Mouse (Mus musculus) ZHBTc4 (cell line): ENCODE measurements at regions not wholly inside any gene's neighbourhood (a gene's known extent, or its start where the extent isn't known, plus 50 kb on each side); places are given as distances from the start of the nearest gene placed in this dataset.

ENCODE experiments used
- DNase-seq: peaks from one replicate; pipeline ENCODE4 v3.0.0-alpha.2; 2011; ENCODE audit warnings: low read depth, low spot score

DNA sequence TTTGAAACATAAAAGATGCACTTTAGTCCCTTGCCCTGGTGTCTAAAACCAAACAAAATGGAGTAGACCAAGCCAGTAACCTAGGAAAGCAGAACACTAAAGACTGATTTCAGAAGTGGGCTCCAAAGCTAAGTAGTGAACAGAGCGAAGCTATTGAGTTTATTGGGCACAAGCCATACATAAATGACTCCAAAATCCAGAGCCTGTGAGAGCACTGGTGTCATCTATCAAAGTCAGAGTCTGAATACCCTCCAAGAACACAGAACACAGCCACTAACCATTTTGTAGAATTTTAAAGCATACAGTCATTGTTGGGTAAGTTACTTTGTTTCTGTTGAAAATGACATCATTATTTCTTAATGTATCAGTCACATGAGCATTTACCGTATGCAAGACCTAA is 175.0 kb upstream of the Lrig3 start:
- no peak for DNase-seq

DNA sequence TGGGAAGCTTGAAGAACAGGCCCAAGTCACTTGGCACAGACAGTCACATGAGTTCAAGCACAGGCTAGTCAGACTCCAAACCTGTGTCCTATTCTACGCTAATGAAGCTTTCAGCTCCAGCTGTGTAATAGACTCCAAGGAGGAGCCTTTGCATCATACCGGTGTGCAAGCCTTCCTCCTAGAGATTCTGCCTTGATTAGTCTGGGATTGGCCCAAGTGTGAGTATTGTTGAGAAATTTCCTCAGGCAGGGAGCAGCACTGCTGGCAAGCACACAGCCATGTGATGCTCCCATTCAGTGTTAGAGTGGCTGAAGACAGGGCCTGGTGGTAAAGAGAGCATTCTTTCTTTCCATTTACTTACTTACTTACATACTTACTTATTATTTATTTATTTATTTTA is 171.5 kb upstream of the Lrig3 start:
- no peak for DNase-seq

DNA sequence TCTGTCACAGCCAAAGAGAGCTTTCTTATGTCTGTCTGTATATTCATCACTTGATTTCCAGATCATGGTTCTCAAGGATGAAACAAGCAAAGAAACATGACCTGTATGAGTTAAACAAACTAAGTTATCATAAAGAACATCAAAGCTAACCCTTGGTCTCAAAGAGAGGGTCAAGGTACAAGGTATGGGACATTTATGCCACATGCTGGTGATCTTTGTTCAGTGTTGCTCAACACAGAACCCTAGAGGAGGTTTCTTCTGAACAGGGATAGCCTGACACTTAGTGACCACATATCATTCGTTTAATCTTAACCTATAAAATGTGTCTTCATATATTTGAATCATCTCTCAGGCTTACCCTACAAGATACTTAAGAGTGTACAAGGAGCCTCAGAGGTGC is 170.6 kb upstream of the Lrig3 start:
- DNase-seq = no peak

DNA sequence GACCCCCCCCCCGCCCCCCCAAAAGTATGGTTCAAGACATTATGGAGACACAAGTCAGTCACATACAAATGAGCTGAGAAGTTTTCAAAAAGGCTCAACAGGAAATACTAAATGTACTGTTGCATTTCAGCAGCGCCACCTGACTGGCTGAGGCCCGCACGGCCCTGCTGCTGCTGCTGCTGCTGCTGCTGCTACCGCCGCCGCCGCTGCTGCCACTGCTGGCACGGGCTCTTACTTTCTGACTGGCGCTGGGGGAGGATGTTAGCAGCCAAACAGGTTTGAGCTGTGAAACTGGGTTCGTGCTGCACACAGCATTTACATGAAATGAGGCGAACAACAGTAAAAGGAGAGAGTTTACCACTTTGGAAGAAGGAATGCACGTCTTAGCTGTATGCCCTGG is 167.3 kb upstream of the Lrig3 start:
- peak; percentile 47 for DNase-seq

DNA sequence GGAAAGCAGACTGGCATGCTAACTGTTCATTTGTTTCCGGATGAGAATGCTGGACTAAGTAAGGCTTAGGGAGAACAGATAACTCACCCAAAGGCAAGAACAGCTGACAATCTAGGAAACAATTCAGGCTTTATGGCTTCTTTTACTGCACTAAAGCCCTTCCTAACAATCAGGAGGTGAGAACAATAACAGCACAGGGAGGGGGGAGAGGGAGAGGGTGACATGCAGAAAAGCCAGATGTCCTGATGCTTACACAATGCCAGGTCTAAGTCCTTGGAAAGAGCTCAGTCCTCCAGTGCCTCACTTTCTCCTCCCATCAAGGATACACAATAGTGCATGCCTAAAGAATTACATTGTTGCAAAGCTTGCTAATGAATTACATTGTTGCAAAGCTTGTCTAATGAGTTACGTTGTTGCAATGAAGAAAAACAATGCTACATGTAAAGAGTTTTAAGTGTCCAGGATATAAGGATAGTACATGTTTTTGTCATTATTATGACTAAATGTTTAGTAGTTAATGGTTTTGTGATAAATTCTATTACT is 165.3 kb upstream of the Lrig3 start:
- DNase-seq = peak; percentile 88

DNA sequence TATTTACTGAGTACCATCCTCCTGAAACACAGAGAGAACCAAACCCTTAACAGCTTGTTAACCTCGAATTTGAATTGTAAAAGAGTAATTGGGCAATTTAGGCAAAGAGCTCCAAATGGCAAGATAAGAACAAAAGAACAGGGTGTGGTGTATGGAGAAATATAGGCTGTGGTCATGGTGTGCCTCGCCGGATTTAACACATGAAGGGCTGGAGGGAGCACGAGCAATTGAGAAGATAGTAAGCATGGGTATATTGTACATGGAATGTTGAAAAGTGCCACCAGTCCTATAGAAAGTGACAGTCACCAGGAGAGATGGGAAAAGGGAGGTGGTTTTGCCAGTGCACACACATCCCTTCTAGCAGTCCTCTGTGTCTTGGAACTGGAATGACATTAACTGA is 164.5 kb upstream of the Lrig3 start:
- peak; percentile 64 for DNase-seq

DNA sequence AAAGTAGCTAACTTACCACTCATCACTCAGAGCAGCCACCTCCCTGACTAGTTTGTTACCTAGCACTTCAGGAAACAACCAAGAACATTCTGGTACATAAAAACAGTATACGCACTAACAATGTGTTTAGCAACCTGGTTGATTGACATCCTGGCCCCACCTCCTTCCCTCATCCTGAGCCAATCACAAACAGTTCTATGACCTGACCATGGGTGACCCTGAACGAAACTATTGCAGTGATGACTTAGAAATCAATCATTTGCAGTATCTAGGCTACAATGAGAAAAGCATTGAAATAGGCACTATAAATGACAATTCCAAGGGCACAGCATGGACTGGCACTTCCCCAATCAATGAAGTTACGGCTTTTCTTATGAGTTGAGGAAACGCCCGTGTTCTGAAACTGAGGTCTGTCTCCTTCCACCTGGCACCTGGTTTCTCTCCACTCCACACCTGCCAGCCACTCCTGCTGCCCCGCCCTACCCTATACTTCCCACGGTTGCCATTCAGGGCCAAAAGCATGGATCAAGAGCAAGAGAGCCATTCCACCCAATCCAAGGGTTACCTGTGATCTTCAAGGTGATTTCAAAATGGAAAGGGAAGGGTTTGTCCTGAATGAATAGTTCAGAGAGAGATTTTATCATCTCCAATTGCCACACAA is 162.9 kb upstream of the Lrig3 start:
- DNase-seq = peak; percentile 27

DNA sequence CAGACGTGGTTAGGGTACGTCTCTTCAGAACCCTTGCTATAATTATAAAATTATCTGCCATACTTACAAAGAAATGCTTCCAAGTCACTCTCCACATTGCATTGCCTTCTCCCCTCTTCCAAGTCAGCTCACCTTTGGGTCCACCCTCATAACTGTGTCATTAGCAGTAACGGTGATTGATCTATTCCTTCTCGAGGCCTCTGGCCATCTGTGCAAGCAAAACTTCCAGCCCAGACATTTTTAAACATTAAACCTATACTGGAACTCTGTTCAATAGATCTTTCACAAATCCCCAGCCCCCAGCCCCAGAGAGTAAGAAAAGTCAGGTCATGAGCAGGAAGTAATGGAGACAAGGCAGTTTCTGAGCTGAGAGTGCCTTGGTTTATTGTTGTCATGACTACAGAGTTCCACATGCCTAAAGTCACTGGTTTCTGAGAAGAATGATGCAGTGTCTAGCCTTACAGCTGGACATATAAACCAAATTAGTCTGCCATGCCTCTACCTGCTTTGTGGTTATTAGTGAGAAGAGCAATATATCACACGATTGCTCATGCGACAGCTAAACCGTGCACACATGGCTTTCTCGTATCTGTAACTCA is 156.1 kb upstream of the Lrig3 start:
- no peak for DNase-seq

DNA sequence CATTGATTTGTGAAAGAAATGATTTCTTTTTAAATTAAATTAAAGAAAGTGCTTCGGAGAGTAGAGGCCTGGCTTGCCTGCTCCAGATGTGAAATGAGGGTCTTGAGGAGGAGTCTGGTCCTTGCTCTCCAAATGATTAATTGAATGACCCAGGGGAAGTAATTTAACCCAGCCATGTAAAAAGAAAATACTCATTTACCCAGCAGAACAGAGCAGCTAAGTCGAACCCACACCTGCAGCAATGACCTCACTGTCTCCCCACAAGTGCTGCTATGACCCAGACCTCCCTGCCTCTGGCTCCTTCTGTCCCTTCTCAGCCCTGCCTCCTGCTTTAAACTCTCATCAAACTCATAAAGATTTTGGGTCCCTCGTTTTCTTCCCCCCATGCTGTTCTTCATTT is 155.4 kb upstream of the Lrig3 start:
- DNase-seq = no peak

DNA sequence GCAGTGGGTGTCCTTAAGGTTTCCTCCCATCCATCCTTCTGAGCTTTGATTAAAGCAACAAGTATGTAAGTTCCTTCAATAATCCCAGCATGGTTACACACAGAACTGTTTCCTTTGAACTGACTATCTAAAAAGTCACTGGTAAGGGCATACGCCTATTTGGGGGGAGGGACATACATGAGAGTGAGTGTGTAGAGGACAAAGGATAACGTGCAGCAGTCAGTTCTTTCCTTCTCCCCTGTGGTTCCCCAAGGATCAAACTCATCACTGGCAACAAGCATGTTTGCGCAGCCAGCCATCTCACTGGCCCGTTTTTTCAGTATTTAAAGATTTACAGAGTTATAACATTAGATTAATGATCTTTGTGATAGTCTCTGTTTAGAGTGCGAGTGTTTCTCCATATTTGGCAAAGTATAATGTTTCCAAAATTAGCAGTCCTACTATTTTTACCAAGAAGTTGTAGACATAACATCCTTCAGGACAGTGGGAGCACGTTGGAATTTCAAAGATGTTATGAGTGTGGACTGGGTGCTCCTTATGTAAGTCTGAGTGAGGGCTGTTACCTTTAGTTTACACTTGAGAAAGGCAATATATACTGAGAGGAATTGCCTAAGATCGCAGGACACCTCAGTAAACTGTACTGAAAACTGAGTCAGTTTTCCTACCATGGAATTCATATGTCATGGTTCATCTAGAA is 151.6 kb upstream of the Lrig3 start:
- no peak for DNase-seq

DNA sequence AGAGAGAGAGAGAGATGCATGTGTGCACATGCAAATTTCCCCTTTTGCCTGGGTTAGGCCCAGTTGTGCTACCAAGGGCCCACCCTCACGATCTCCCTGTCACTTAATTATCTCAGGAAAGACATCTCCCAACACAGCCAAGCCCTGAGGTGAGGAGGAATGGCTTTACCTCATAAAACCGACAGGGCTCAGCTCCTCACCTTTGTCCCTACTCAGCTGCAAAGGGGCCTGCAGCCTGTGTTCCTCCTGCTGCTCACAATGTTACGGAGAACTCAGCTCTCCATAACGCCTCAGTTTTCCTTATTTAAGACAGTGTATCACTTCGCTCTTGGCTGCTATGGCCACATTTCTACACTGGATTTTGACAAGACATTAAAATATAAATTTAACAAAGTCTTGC is 133.8 kb upstream of the Lrig3 start:
- DNase-seq = no peak

DNA sequence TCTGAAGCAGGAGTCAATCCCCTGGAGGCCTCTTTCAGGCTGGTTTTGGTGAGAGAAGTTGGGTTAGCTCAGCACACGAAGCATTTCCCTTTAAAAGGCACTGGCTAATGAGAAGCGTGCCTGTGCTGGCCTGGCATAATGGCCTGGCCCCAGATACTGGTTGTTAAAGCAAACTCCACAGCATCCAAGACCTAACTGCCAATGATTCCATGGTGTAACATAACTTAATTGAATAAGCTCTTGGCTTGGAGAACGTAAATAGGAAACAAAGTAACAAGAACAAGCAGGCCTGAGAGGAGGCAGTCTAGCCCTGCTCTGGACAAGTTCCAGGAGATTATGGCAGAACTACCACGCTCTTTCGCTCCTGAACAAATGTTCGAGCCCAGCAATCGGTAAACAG is 133.2 kb upstream of the Lrig3 start:
- DNase-seq = no peak

DNA sequence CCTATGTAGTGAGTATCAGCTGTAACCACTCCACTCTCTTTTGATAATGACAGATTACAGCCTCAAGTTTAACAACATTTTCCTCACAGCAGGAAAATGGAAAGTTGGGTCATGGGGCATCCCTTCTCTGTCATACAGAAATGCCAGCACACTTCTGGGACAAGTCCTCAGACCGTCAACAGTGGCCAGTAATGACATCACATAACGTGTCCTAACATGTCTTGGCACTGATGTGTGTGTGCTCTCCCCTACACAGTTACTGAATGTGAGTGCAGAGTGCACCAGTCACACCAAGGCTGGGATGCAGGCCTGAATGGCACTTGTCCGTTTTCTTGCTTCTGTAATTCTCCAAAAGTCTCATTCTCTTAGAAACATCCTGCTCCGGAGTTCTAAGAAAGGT is 132.0 kb upstream of the Lrig3 start:
- no peak for DNase-seq

DNA sequence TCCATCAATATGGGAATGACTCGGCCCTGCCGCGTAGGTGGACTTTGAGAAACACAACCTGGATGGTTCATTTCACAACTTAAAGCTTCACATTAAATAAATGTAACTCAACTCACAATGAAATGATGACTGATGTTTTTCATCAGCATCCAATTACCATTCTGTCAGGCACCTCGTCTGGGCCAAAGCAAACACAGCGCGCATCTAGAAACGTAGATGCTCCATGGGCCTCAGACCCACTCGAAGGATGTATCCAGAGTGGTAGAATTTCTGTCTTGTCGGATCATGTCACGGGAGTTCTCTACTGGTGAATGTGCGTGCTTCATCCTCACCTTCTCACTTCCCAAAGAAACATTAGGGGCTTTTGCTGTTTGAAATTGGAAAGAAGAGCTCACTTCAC is 127.0 kb upstream of the Lrig3 start:
- DNase-seq = no peak

DNA sequence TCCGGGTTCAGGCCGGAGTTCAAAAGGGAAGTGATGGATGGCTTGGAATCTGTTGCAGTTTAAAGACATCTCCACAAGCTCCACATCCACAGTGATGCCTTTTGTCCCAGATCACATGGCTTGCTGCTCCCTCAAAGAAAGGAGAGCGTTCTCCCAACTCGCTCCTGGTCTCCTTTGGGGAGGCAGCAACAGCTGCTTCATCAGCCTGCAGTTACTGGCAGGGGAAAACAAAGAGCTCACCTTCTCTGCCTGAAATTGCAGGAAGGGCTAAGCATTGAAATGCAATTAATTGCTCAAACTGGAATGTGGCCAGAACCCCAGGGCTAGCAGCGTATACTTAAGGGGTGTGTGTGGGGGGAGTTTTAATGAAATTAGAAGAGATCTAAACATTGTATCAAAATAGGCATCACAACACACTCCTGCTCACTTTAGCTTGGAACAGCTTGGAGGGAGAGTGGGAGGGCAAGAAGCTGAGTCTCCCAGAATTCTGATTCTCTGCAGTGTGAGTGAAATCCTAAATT is 126.3 kb upstream of the Lrig3 start:
- peak; percentile 63 for DNase-seq

DNA sequence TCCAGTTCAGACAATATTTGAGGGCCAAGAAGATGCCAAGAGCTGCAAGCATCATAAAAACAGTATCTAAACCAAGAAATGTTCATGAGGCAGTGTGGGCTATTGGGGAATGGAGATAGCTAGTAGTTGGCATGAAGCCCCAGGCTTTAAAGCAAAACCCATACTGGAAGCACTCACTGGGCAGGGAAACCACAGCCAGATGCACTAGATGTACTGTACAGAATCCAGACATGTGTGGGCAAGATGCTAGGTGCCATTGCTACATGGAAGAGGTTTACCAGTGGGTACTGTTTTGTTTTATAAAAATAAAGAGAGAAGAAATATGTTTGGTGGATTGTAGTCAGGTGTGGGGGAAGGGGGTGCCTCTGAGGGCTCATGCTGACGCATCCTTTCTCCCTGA is 125.6 kb upstream of the Lrig3 start:
- no peak for DNase-seq

DNA sequence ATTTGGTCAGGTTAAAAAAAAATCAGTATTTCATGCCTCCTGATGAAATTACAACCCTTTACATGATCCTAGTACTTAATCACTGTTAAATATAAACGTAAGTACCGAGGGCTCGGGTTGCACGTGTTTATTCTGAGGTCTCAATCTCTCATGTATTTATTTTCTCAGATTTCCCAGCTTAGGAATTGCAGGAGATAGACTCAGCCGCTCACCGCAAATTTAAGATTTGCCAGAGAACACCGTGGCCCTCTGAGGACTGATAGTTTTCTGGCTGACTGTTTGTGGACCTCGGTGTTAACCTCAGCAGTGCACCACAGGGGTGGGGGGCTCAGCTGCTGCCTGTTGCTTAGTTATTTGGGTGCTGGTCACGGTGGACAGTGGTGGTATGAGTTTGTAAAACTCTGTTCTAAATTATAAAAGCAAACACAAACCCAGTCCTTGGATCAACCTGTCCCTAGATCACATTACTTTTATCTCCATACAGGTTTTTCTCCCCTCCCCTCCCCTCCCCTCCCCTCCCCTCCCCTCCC is 121.6 kb upstream of the Lrig3 start:
- DNase-seq = no peak

DNA sequence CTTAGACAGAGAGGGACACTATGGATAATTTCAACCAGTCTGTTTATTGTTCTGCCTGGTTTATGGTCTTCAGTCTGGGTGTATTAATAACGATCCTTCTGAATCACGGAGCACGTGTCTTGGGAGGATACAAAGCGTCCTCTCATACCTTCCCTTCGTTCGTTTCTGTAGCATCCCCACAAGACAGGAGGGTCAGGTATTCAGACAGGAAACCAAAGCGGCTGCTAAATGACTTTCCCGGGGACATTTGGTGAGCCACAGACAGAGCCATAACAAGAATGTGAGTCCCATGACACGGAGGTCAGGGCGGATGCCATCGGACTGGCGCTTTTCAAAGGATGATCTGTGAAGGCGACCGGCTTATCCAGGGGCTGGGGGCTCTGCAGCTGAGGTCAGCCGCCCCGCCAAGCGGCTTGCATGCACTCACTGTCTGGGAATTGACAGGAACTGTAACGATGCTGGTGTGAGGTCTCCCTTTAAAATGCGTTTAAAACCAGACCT is 120.9 kb upstream of the Lrig3 start:
- DNase-seq = peak; percentile 43

DNA sequence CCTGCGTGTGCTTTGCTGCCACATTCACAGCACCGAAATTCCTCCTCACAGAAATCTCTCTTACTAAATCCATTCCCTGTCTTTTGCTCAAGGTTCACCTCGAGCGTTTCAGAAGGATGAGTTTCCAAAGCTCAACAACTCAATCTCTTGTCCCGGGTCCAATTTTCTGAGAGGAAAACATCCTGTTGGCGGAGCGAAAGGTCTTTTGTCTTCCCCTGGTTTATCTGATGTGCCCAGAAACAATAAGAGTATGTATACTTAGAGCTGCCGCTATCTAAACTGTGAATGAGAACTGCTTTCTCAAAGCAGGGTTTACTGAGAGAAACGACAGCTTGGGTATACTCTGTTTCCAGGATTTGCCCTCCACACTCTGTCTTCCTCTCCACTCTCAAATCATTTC is 115.6 kb upstream of the Lrig3 start:
- no peak for DNase-seq

DNA sequence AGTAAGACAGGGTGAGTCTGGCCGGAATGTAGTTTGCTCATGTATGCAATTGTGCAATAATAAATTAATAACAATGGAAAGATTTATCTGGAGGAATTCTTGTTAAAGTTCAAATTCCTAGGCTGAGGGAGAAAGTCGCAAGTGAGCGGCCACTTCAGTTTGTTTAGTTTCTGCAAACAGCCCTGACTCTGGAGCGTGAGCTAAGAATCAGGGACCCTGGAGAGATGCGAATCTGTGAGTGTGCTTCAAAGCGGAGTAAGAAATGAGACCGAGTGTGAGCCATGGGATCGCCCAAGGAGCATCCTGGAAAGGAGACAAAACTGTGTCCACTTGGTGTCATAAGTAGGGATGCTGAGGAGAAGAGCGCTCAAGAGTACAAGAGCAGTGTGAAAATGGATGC is 104.2 kb upstream of the Lrig3 start:
- no peak for DNase-seq

DNA sequence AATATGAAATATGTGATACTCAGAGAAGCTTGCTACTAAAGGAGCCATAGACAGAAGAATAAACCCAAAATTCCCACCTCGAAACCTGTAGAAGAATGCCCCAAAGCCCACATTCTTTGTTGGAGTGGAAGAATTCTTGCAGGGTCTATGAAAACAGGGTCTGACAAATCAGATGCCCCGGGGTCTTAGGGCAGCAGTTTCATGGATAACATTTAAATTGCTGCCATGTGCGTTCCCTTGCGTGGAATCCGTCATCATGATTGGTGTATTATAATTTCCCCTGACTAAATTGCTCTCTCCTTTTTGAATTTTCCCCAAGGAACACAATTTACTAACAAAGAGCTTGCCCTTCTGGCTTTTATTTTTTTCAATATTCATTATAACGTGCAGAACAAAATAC is 99.6 kb upstream of the Lrig3 start:
- no peak for DNase-seq

DNA sequence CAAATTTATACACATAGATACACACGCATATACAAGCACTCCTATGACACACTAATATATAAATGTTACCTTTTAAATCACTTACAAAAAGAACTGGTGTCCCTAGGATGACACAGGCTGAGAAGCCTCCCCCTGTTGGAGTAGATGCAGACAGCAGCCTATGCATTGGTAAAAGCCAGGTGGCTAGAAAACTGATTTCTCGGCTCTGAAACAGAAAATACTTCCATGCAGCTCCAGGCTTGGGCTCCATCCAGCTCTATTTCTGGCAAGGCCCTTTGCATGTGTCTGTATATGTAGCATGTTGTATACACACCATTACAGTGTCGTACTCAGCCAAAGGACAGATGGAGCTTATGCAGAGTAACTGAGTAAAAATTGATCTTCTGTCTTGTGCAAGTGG is 81.4 kb upstream of the Lrig3 start:
- DNase-seq = no peak
